In the genomic region with DNA sequence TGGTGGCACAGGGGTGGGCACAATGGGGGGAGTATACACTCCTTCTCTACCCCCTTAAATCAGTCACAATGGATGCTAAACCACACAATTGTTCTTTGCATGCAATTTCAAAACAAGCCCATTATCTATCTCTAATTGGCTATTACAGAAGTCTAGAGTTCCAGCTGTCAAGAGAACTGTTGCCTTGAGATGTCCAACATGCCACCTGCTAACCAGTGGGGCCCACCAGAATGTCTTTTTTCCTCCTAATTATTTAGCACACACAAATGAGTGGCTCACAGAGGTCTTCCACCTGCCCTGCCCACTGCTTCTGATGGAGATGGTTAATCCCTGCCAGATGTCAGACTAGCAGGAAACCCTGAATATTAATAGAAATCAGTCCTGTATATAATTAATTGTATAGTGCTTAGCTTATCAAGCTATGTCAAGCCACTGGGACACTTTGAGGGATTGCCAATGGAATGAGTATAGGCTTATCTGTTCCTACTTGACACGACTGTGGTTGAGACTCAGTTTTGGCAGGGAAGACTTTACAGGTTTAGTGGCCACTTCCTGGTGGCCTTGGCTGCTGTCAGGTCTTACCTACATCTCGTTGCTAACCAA, we compare ENCODE assay signal across 32 mouse cellular contexts.
DNase-seq lines count a peak whose midpoint lies in the region; ATAC-seq and TF ChIP-seq lines count a peak whose summit lies in the region.
"Had no signal": no experiment of that assay in that cellular context is flagged by ENCODE, and none has a peak within 500 bp of the region (broad histone marks: within the 10 kb centered on the region; RNA-seq: fewer than 3 reads in every experiment).

No protein-coding gene starts in this region.

- no peaks in the 10 kb centered on the region for H3K27me3 ChIP-seq in forebrain, embryonic 11.5 days (ENCODE audit: control insufficient read depth, insufficient read depth, low read length)
- H3K27me3 ChIP-seq in forebrain, embryonic 15.5 days: no peaks in the 10 kb centered on the region
- no peaks in the 10 kb centered on the region for H3K27me3 ChIP-seq in midbrain, embryonic 11.5 days (ENCODE audit: control insufficient read depth, insufficient read depth, low read length)
- H3K27me3 ChIP-seq in midbrain, embryonic 15.5 days (replicated peaks): no peaks in the 10 kb centered on the region
- no peaks in the 10 kb centered on the region for H3K27me3 ChIP-seq in hindbrain, embryonic 14.5 days (ENCODE audit: control insufficient read depth, insufficient read depth, low read length)
- H3K27me3 ChIP-seq in midbrain, postnatal 0 days (ENCODE audit: insufficient read depth, low read length): no peaks in the 10 kb centered on the region
- H3K27me3 ChIP-seq: embryonic facial prominence, embryonic 13.5 days; limb, embryonic 15.5 days; liver, embryonic 13.5 days; megakaryocyte, embryonic 14.5 days; neural tube, embryonic 15.5 days; stomach, embryonic 15.5 days had no signal

- no peaks in the 10 kb centered on the region for H3K36me3 ChIP-seq in forebrain, embryonic 11.5 days (ENCODE audit: control insufficient read depth, insufficient read depth, low read length)
- H3K36me3 ChIP-seq in forebrain, embryonic 15.5 days: no peaks in the 10 kb centered on the region
- no peaks in the 10 kb centered on the region for H3K36me3 ChIP-seq in midbrain, embryonic 11.5 days (ENCODE audit: control insufficient read depth, insufficient read depth, low read length)
- H3K36me3 ChIP-seq in midbrain, embryonic 15.5 days (replicated peaks): no peaks in the 10 kb centered on the region
- no peaks in the 10 kb centered on the region for H3K36me3 ChIP-seq in hindbrain, embryonic 14.5 days (replicated peaks; ENCODE audit: control insufficient read depth, insufficient read depth)
- H3K36me3 ChIP-seq in midbrain, postnatal 0 days (ENCODE audit: insufficient read depth, low read length): no peaks in the 10 kb centered on the region
- H3K36me3 ChIP-seq: embryonic facial prominence, embryonic 13.5 days; G1E; limb, embryonic 10.5 days; limb, embryonic 15.5 days; liver, embryonic 13.5 days; neural tube, embryonic 15.5 days; stomach, embryonic 15.5 days had no signal

- H3K9ac ChIP-seq in forebrain, embryonic 11.5 days (ENCODE audit: low read length): no peak overlapping the region
- no peak overlapping the region for H3K9ac ChIP-seq in forebrain, embryonic 15.5 days (replicated peaks)
- no peak overlapping the region for H3K9ac ChIP-seq in midbrain, embryonic 11.5 days (ENCODE audit: low read length)
- no peak overlapping the region for H3K9ac ChIP-seq in midbrain, embryonic 15.5 days
- H3K9ac ChIP-seq in hindbrain, embryonic 14.5 days: no peak overlapping the region
- H3K9ac ChIP-seq in midbrain, postnatal 0 days (replicated peaks; ENCODE audit: low read length, poor library complexity, severe bottlenecking): no peak overlapping the region
- H3K9ac ChIP-seq: embryonic facial prominence, embryonic 13.5 days; limb, embryonic 15.5 days; liver, embryonic 13.5 days; neural tube, embryonic 15.5 days; stomach, embryonic 15.5 days had no signal

- H3K9me3 ChIP-seq in forebrain, embryonic 11.5 days (ENCODE audit: control insufficient read depth, low read length): no peaks in the 10 kb centered on the region
- H3K9me3 ChIP-seq in forebrain, embryonic 15.5 days: no peaks in the 10 kb centered on the region
- no peaks in the 10 kb centered on the region for H3K9me3 ChIP-seq in midbrain, embryonic 11.5 days (ENCODE audit: control insufficient read depth, low read length)
- no peaks in the 10 kb centered on the region for H3K9me3 ChIP-seq in midbrain, embryonic 15.5 days
- H3K9me3 ChIP-seq in hindbrain, embryonic 14.5 days (ENCODE audit: control insufficient read depth, low read length): no peaks in the 10 kb centered on the region
- no peaks in the 10 kb centered on the region for H3K9me3 ChIP-seq in midbrain, postnatal 0 days (ENCODE audit: low read length)
- H3K9me3 ChIP-seq: embryonic facial prominence, embryonic 13.5 days; limb, embryonic 10.5 days; limb, embryonic 15.5 days; liver, embryonic 13.5 days; neural tube, embryonic 15.5 days; stomach, embryonic 15.5 days had no signal

- DNase-seq in forebrain, embryonic 11.5 days (ENCODE audit: low spot score): no peak
- DNase-seq in midbrain, embryonic 11.5 days (ENCODE audit: low spot score, missing footprints): no peak
- DNase-seq in hindbrain, embryonic 14.5 days (ENCODE audit: low spot score): no peak
- peak; percentile 41 for DNase-seq in midbrain, postnatal 0 days (ENCODE audit: low spot score)
- no peak for DNase-seq in T-cell, adult 2 months (ENCODE audit: low spot score)
- no peak for DNase-seq in urinary bladder, postnatal 25 days (ENCODE audit: low spot score)
- DNase-seq: adrenal gland, postnatal 14 days; cerebellum, adult 11-12 months; cerebellum, adult 9-11 months; embryo, embryonic 11 days; gastrocnemius, postnatal 14 days; heart, postnatal 14 days; kidney, adult 9 months; kidney, postnatal 10 days; layer of hippocampus, adult 9-11 months; liver, embryonic 13.5 days; lung, adult 18-20 months; lung, postnatal 4 days; right cerebral cortex, adult 18-20 months; thymus, postnatal 14 days had no signal

- H3K4me3 ChIP-seq in forebrain, embryonic 11.5 days (ENCODE audit: low read depth, low read length): no peak overlapping the region
- no peak overlapping the region for H3K4me3 ChIP-seq in forebrain, embryonic 15.5 days
- H3K4me3 ChIP-seq in midbrain, embryonic 11.5 days (ENCODE audit: low read depth, low read length): no peak overlapping the region
- no peak overlapping the region for H3K4me3 ChIP-seq in midbrain, embryonic 15.5 days
- no peak overlapping the region for H3K4me3 ChIP-seq in hindbrain, embryonic 14.5 days (replicated peaks; ENCODE audit: low read length)
- H3K4me3 ChIP-seq in midbrain, postnatal 0 days (ENCODE audit: low read depth, low read length): no peak overlapping the region
- H3K4me3 ChIP-seq: embryonic facial prominence, embryonic 13.5 days; erythroblast, embryonic 14.5 days; limb, embryonic 10.5 days; limb, embryonic 15.5 days; liver, embryonic 13.5 days; megakaryocyte, embryonic 14.5 days; neural tube, embryonic 15.5 days; stomach, embryonic 15.5 days had no signal

- H3K27ac ChIP-seq in forebrain, embryonic 11.5 days (ENCODE audit: low read depth, low read length): no peak overlapping the region
- H3K27ac ChIP-seq in forebrain, embryonic 15.5 days (replicated peaks): no peak overlapping the region
- no peak overlapping the region for H3K27ac ChIP-seq in midbrain, embryonic 11.5 days (ENCODE audit: low read depth, low read length)
- H3K27ac ChIP-seq in midbrain, embryonic 15.5 days: no peak overlapping the region
- H3K27ac ChIP-seq in hindbrain, embryonic 14.5 days: no peak overlapping the region
- no peak overlapping the region for H3K27ac ChIP-seq in midbrain, postnatal 0 days (ENCODE audit: low read depth, low read length)
- H3K27ac ChIP-seq: embryonic facial prominence, embryonic 13.5 days; limb, embryonic 10.5 days; limb, embryonic 15.5 days; liver, embryonic 13.5 days; neural tube, embryonic 15.5 days; stomach, embryonic 15.5 days had no signal

- no peak overlapping the region for H3K4me2 ChIP-seq in forebrain, embryonic 11.5 days (ENCODE audit: low read depth, low read length, severe bottlenecking)
- no peak overlapping the region for H3K4me2 ChIP-seq in forebrain, embryonic 15.5 days (replicated peaks)
- H3K4me2 ChIP-seq in midbrain, embryonic 11.5 days: no peak overlapping the region
- H3K4me2 ChIP-seq in midbrain, embryonic 15.5 days: no peak overlapping the region
- H3K4me2 ChIP-seq in hindbrain, embryonic 14.5 days (replicated peaks): no peak overlapping the region
- H3K4me2 ChIP-seq in midbrain, postnatal 0 days (ENCODE audit: low read depth, low read length, poor library complexity, severe bottlenecking): no peak overlapping the region
- H3K4me2 ChIP-seq: embryonic facial prominence, embryonic 13.5 days; limb, embryonic 15.5 days; liver, embryonic 13.5 days; neural tube, embryonic 15.5 days; stomach, embryonic 15.5 days had no signal

- no peaks in the 10 kb centered on the region for H3K4me1 ChIP-seq in forebrain, embryonic 11.5 days (replicated peaks; ENCODE audit: control insufficient read depth, insufficient read depth, low read length)
- no peaks in the 10 kb centered on the region for H3K4me1 ChIP-seq in forebrain, embryonic 15.5 days
- H3K4me1 ChIP-seq in midbrain, embryonic 11.5 days (ENCODE audit: control insufficient read depth, insufficient read depth, low read length): no peaks in the 10 kb centered on the region
- no peaks in the 10 kb centered on the region for H3K4me1 ChIP-seq in midbrain, embryonic 15.5 days
- H3K4me1 ChIP-seq in hindbrain, embryonic 14.5 days (replicated peaks; ENCODE audit: control insufficient read depth, insufficient read depth, low read length): no peaks in the 10 kb centered on the region
- no peaks in the 10 kb centered on the region for H3K4me1 ChIP-seq in midbrain, postnatal 0 days (ENCODE audit: insufficient read depth, low read length)
- H3K4me1 ChIP-seq: embryonic facial prominence, embryonic 13.5 days; limb, embryonic 10.5 days; limb, embryonic 15.5 days; liver, embryonic 13.5 days; megakaryocyte, embryonic 14.5 days; neural tube, embryonic 15.5 days; stomach, embryonic 15.5 days had no signal

- 80% methylated on average over 2 of the region's 2 CpGs for whole genome bisulfite sequencing in forebrain, embryonic 11.5 days
- 61% methylated on average over 2 of the region's 2 CpGs for whole genome bisulfite sequencing in forebrain, embryonic 15.5 days
- 77% methylated on average over 2 of the region's 2 CpGs for WGBS in midbrain, embryonic 11.5 days
- WGBS in midbrain, embryonic 15.5 days: 54% methylated on average over 2 of the region's 2 CpGs
- 73% methylated on average over 2 of the region's 2 CpGs for WGBS in hindbrain, embryonic 14.5 days
- 68% methylated on average over 2 of the region's 2 CpGs for WGBS in midbrain, postnatal 0 days

- TF ChIP-seq CTCF in midbrain, postnatal 0 days (IDR thresholded peaks at IDR 0.05): no peak

- peak; percentile 58 for ATAC-seq in forebrain, embryonic 11.5 days (replicated peaks; ENCODE audit: low FRiP score)
- ATAC-seq in forebrain, embryonic 15.5 days (replicated peaks): no peak
- peak; percentile 59 for ATAC-seq in midbrain, embryonic 11.5 days (ENCODE audit: low FRiP score)
- no peak for ATAC-seq in midbrain, embryonic 15.5 days (replicated peaks)
- peak; percentile 51 for ATAC-seq in hindbrain, embryonic 14.5 days (ENCODE audit: low FRiP score)
- no peak for ATAC-seq in midbrain, postnatal 0 days (ENCODE audit: low FRiP score)
- ATAC-seq: intestine, embryonic 16.5 days; lung, postnatal 0 days had no signal

Comparison
In these comparisons a context has a peak if more than half of its experiments do, and no peak if none do; other contexts are left out.
1. ATAC-seq: peak in forebrain, embryonic 11.5 days (single experiment), midbrain, embryonic 11.5 days (single experiment) and hindbrain, embryonic 14.5 days (single experiment); none in forebrain, embryonic 15.5 days (single experiment), midbrain, embryonic 15.5 days (single experiment) and midbrain, postnatal 0 days (single experiment).